23 mouse cellular contexts compared by ENCODE assay signal in the genomic region with DNA sequence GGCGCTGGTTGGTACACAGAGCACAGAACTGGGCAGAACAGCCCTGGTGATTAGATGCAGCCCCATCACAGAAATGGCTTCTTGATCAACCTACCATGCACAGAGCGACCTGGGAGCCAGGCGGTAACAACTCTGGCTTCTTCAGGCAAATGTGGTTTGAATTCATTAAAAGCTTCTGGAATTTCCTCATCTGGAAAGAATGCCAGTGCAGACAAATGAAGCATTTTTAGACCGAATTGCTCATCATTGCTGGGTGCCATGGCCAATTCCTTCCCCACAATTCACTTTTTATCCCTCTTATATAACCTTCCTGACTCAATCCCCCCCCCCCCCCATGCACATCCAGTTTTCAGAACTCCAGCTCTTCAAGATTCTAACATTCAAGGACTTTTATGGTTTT. TPM values are rescaled to one million over a fixed set of nuclear protein-coding genes. Genes with fewer than 3 reads are reported as not detected.
A peak's percentile ranks its signal among the peaks of the same experiment; 100 is the strongest.
DNase-seq lines count a peak whose midpoint lies in the region; ATAC-seq lines count a peak whose summit lies in the region.
"Had no signal": no experiment of that assay in that cellular context is flagged by ENCODE, and none has a peak within 500 bp of the region (broad histone marks: within the 10 kb centered on the region; RNA-seq: fewer than 3 reads in every experiment).

No protein-coding gene starts in this region.

- H3K36me3 ChIP-seq in embryonic facial prominence, embryonic 14.5 days (ENCODE audit: control insufficient read depth, insufficient read depth, low read length): no peaks in the 10 kb centered on the region
- no peaks in the 10 kb centered on the region for H3K36me3 ChIP-seq in embryonic facial prominence, embryonic 10.5 days (replicated peaks)
- H3K36me3 ChIP-seq: embryonic facial prominence, embryonic 13.5 days; forebrain, embryonic 10.5 days; forebrain, embryonic 12.5 days had no signal

- H3K4me2 ChIP-seq in embryonic facial prominence, embryonic 14.5 days (ENCODE audit: low read depth, low read length): no peak overlapping the region
- H3K4me2 ChIP-seq: embryonic facial prominence, embryonic 13.5 days; forebrain, embryonic 12.5 days had no signal

- no peaks in the 10 kb centered on the region for H3K27me3 ChIP-seq in embryonic facial prominence, embryonic 14.5 days (replicated peaks; ENCODE audit: control insufficient read depth, insufficient read depth, low read length)
- no peaks in the 10 kb centered on the region for H3K27me3 ChIP-seq in embryonic facial prominence, embryonic 10.5 days (replicated peaks; ENCODE audit: low read depth, poor library complexity, severe bottlenecking)
- H3K27me3 ChIP-seq: embryonic facial prominence, embryonic 13.5 days; forebrain, embryonic 12.5 days had no signal

- no peaks in the 10 kb centered on the region for H3K4me1 ChIP-seq in embryonic facial prominence, embryonic 14.5 days (ENCODE audit: control insufficient read depth, insufficient read depth, low read length)
- H3K4me1 ChIP-seq in embryonic facial prominence, embryonic 10.5 days: no peaks in the 10 kb centered on the region
- H3K4me1 ChIP-seq: forebrain, embryonic 10.5 days; forebrain, embryonic 12.5 days had no signal

- no peak overlapping the region for H3K27ac ChIP-seq in embryonic facial prominence, embryonic 14.5 days (replicated peaks; ENCODE audit: low read depth, low read length)
- H3K27ac ChIP-seq in embryonic facial prominence, embryonic 10.5 days (replicated peaks): no peak overlapping the region
- H3K27ac ChIP-seq: embryonic facial prominence, embryonic 13.5 days; forebrain, embryonic 10.5 days; forebrain, embryonic 12.5 days had no signal

- 61% methylated on average over 4 of the region's 4 CpGs for WGBS in embryonic facial prominence, embryonic 14.5 days
- 70% methylated on average over 4 of the region's 4 CpGs for WGBS in embryonic facial prominence, embryonic 10.5 days

- no peak overlapping the region for H3K4me3 ChIP-seq in embryonic facial prominence, embryonic 14.5 days (ENCODE audit: low read depth, low read length)
- no peak overlapping the region for H3K4me3 ChIP-seq in embryonic facial prominence, embryonic 10.5 days
- H3K4me3 ChIP-seq: embryonic facial prominence, embryonic 13.5 days; forebrain, embryonic 10.5 days; forebrain, embryonic 12.5 days had no signal

- no peaks in the 10 kb centered on the region for H3K9me3 ChIP-seq in embryonic facial prominence, embryonic 14.5 days (ENCODE audit: control insufficient read depth, low read length)
- no peaks in the 10 kb centered on the region for H3K9me3 ChIP-seq in embryonic facial prominence, embryonic 10.5 days
- H3K9me3 ChIP-seq: embryonic facial prominence, embryonic 13.5 days; forebrain, embryonic 10.5 days; forebrain, embryonic 12.5 days had no signal

- no peak overlapping the region for H3K9ac ChIP-seq in embryonic facial prominence, embryonic 14.5 days (ENCODE audit: low read depth, low read length)
- H3K9ac ChIP-seq: embryonic facial prominence, embryonic 13.5 days; forebrain, embryonic 12.5 days had no signal

- DNase-seq in embryonic facial prominence, embryonic 14.5 days (ENCODE audit: low spot score): peak; percentile 18
- DNase-seq in embryonic facial prominence, embryonic 10.5 days (ENCODE audit: low spot score): no peak
- DNase-seq in Muller cell, postnatal 12 days (ENCODE audit: inconsistent ontology term): peak; percentile 98
- DNase-seq in brain, adult 2 months (ENCODE audit: low read depth, low spot score): peak; percentile 6
- no peak for DNase-seq in embryo, embryonic 10 days (ENCODE audit: low spot score)
- DNase-seq in layer of hippocampus, adult 18-20 months (ENCODE audit: low spot score in 2 of 2): no peak
- DNase-seq: adrenal gland, adult 8-10 months; adrenal gland, postnatal 14 days; adrenal gland, postnatal 36 days; cerebellum, adult 11 months; cerebellum, adult 18-20 months; cerebellum, adult 8-10 months; cerebellum, adult 9-11 months; cerebellum, postnatal 14 days; cerebellum, postnatal 36 days had no signal

- no peak for ATAC-seq in embryonic facial prominence, embryonic 14.5 days (ENCODE audit: low read depth)
- ATAC-seq: activated CD4-positive, CD25-positive, alpha-beta regulatory T cell, adult 4 months; forebrain, embryonic 14.5 days; forebrain, embryonic 16.5 days; Patski had no signal

RNA-seq across cellular contexts. Expression of gene Rora, which starts 28.6 kb away (rescaled TPM):
- 11.4 and 12.3 TPM in 2 replicates for polyA plus RNA-seq in embryonic facial prominence, embryonic 14.5 days (2014; fragmentation: Nextera tagmentation; extraction: Ambion mirVana)
- polyA plus RNA-seq in embryonic facial prominence, embryonic 10.5 days (2016; fragmentation: Nextera tagmentation; extraction: Ambion mirVana): 5.1 and 6.6 TPM in 2 replicates
- 10 to 100 TPM; 30.2 to 35.5 TPM for total RNA-seq in layer of hippocampus, adult 18-20 months (2021)
- total RNA-seq: MEL had no signal

Comparison
In these comparisons a context has a peak if more than half of its experiments do, and no peak if none do; other contexts are left out.
1. DNase-seq: peak in embryonic facial prominence, embryonic 14.5 days (single experiment), Muller cell, postnatal 12 days (single experiment) and brain, adult 2 months (single experiment); none in embryonic facial prominence, embryonic 10.5 days (single experiment), embryo, embryonic 10 days (single experiment) and layer of hippocampus, adult 18-20 months (0 of 2).